Mouse (Mus musculus): ENCODE data around the gene Eaf1.

Gene Eaf1

DNA sequence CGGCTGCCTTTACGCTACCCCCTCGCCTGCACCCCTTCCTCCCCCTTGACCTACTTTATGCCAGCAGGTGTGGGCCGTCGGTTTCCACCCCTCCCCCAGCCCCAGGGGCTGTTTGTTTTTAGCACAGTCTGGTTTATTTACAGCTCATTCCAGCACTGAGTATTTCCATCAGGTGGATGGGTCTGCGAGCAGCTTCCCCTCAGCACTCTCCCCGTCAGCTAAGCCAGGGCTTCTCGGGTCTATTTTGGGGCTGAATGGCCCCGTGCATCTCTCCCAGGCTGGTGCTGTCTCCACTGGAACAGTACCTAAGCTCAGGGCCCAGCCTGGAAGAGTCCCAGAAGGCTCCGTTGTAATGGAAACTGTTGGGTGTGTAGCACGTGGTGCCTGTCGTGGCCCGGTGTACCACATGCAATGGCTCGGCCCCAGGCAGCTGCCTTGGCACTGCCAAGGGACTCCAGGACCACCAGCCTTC, 61.8 kb downstream of the Eaf1 start:
- TF ChIP-seq GATA4 (IDR thresholded peaks at IDR 0.05; ENCODE audit: insufficient replicate concordance, low read length): no peak

DNA sequence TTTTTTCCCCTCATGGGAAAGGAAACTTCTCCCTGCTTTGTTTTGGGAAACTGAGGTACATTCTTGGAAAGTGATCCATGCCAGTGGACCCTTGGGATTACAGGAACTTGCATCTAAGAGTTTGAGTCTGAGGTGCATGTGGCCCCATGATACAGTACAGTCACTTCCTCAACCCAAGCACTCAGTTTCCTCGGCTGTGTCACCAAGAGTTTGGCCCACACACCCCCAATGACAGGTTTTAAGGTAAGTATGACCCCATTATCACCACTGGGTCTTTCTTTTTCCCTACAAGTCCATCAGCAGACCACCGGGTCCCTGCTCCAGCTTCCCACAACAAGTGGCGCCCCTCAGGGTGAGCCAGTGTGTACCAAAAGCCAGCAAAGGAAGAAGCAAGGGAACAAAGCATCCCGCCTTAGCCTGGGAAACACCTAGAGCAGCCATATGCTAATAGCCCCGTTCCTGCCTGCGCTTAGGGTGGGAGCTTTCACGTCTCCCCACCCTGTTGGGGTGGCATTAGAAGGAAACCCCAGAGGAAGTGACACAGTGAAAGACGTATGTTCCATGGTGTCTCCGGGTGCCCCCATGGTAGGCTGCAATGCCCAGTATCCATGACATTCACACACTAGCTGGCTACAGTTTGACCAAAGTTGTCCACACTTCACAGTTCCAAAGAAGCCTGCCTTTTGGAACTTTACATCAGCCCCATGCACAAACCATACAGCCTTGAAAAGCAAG, 62.5 kb downstream of the Eaf1 start:
- TF ChIP-seq GATA4 (IDR thresholded peaks at IDR 0.05; ENCODE audit: insufficient replicate concordance, low read length): no peak

DNA sequence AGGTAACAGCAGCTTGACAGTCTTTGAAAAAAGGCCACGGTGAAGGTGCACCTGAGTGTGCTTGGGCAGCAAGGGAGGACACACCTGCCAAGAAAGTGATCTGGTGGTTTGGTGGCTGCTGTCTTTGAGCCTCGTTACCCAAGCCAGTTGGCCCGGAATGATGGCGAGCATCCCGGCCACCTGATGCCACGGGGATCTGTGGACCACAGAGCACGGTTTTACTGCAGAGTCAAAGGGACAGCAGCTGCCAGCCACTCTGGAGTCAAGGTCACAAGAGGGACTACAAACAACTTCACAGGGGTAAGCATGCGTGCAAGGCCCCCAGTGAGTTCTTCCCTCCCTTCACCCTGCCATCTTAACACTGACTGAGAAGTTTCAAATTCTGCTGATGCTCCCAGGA, 63.1 kb downstream of the Eaf1 start:
- no peak for TF ChIP-seq GATA4 (IDR thresholded peaks at IDR 0.05; ENCODE audit: insufficient replicate concordance, low read length)

DNA sequence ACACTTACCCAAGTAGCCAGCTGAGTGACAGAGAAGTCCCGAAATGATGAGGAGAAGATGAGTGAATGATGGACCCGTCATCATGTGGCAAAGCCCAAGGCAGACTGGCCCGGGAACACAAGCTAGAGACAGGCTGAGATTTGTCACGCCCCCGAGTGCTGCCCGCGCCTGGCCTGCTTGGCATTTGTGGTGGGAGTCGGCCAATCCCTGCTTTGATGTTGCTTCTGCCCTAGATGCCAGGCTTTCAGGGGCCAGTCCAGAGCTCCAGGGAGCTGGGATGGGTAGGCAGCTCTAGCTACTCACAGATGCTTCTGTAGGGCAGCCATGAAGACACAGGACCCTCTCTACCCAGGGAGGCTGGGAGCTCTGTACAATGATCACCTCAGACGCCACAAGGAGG, 63.6 kb downstream of the Eaf1 start:
- no peak for TF ChIP-seq GATA4 (IDR thresholded peaks at IDR 0.05; ENCODE audit: insufficient replicate concordance, low read length)

DNA sequence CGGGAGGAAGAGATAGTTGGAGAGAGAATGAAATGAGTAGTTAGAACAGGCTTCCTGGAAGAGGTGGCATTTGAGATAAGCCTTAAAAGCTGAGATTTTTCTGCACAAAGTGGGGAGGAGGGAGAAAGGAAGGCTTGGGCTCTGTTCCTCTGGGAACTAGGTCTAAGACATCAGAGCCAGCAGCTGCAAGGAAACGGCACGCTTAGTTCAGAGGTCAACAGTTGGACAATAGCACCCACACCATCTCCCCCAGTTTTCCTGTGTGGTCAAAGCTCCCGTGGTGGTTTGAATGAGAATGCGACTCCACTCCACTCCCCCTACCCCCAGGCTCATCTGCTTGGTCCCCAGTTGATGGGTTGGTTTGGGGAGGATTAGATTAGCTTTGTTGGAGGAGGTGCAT, 65.0 kb downstream of the Eaf1 start:
- TF ChIP-seq GATA4 (IDR thresholded peaks at IDR 0.05; ENCODE audit: insufficient replicate concordance, low read length): no peak
